Mouse (Mus musculus): ENCODE measurements around the gene Gm20661.
"Not testable (repeated sequence)": the region's sequence is repeated elsewhere in the genome, so short reads cannot be mapped to it uniquely, and the experiment has no call there.

The Gm20661 gene

GRCm38 (mm10) chr9:107996049-107996448, 13.2 kb downstream of the Gm20661 start, which contains the start of gene Gm20662:
Gene Gm20662, plus strand, starts transcription at chr9:107996349.
- DNase-seq (ENCODE audit: low spot score in 2 of 2): no peak

- DNase-seq (ENCODE audit: low spot score in 2 of 2): peak; percentile 99
Measured at GRCm38 (mm10) chr9:108001922-108002770, 19.3 kb downstream of the Gm20661 start, which contains the start of gene Ip6k1. Gene Ip6k1, plus strand, starts transcription at chr9:108002501.

DNA sequence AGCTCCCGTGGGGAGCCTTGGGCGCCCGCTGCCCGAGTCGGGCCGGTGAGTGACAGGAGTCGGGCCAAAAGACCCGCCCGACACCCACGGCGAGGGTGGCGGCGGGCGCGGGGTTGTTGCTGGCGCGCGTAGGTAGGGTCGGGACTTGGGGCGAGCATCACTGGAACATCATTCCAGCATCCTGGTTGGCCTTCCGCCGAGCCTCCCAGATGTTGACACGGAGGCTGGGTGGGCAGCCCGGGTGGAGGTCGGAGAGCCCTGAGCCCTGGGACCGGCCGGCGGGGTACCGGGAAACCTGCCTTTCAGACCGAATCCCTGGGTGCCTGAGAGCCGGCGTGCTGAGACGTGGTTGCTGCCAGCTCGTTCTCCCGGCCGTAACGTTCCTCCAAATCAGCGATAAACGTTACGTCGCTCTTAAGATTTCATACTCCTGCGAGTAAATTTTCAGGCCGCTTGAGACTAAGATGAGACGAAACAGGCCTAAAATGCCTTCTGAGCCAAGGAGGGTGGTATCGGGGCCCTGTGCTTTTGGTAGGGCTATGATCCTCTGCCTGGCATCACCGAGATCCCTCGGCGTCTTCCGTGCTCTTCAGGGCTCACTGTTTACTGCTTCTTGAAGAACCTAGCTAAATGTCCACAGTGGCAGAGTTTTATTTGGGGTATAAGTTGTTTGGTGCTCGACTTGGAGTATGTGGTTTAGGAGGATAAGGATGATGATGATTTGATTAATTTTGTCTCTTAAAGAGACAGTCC, 20.1 kb downstream of the Gm20661 start:
- peak in 1 of 2 experiments; percentile 41 for DNase-seq (ENCODE audit: low spot score in 2 of 2)

DNA sequence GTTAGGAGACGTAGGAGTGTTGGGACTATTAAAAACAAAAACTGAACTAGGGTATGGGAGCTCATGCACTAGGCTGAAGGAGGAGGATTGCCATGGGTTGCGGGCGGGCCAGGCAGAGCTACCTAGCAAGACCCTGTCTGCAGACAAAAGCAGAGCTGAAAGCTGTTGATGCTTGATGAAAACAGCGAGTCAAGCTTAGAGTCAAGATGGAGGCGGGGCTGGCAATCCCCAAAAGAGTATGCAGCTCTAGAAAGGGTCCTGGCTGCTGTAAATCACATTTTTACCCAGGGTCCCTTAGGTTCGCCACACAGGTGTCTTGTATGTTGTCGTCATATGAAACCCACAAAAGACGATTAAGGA, 20.7 kb downstream of the Gm20661 start:
- peak in 1 of 2 experiments; percentile 25 for DNase-seq (ENCODE audit: low spot score in 2 of 2)

- DNase-seq (ENCODE audit: low spot score in 2 of 2): no peak
Measured at GRCm38 (mm10) chr9:108008041-108008440, 25.2 kb downstream of the Gm20661 start.

GRCm38 (mm10) chr9:108010385-108010784, 27.5 kb downstream of the Gm20661 start:
- no peak for DNase-seq (ENCODE audit: low spot score in 2 of 2)

DNA sequence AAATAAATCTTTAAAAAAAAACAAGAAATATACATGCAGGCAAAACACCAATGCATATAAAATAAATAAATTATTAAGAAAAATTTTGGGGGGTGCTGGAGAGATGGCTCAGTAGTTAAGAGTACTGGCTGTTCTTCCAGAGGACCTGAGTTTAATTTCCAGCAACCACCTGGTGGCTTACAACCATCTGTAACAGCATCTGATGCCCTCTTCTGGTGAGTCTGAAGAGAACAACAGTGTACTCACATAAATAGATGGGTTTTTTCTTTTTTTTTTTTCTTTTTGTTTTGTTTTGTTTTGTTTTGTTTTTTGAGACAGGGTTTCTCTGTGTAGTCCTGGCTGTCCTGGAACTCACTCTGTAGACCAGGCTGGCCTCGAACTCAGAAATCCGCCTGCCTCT, 30.7 kb downstream of the Gm20661 start:
- not testable (repeated sequence) for DNase-seq (ENCODE audit: low spot score in 2 of 2)

DNA sequence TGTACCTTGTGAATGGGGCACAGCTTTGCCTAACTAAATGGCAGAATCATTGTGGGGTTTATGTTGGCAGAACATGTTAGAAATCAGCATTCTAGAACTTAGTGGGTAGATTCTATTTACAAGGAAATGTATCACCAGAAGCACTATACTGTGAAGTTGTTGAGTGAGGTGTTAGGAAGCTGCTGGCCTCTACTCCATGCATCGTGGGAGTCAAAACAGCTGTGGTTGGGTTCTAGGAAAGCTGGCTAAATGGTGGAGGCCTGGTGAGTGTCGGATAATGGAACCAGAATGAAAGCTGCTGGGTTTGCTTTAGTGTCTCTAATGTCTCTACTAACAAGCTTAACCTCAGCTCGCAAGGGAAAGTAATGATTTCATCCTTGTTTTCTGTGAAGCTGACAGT, 34.3 kb downstream of the Gm20661 start:
- DNase-seq (ENCODE audit: low spot score in 2 of 2): no peak

DNA sequence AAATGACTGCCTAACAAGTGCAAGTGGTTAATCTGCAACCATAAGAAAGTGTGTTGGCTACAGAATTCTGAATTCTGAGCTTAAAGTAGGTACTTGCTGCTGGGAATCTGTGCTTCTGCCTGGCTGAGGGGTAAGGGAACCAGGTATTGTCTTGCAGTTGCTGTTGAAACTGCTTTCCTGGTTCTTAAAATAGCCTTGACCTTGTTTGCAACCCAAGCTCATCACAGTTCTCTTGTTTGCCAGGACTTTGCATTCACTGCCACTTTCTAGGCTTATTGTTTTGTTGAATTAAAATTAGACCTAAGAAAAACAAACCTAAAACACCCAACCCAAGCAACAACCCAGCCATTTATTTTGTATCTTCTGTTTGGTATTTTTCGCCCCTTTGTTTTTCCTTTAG, 37.9 kb downstream of the Gm20661 start:
- no peak for DNase-seq (ENCODE audit: low spot score in 2 of 2)

- no peak for DNase-seq (ENCODE audit: low spot score in 2 of 2)
Measured at GRCm38 (mm10) chr9:108023216-108023615, 40.4 kb downstream of the Gm20661 start.

- no peak for DNase-seq (ENCODE audit: low spot score in 2 of 2)
Measured at GRCm38 (mm10) chr9:108026584-108026983, 43.7 kb downstream of the Gm20661 start.

DNA sequence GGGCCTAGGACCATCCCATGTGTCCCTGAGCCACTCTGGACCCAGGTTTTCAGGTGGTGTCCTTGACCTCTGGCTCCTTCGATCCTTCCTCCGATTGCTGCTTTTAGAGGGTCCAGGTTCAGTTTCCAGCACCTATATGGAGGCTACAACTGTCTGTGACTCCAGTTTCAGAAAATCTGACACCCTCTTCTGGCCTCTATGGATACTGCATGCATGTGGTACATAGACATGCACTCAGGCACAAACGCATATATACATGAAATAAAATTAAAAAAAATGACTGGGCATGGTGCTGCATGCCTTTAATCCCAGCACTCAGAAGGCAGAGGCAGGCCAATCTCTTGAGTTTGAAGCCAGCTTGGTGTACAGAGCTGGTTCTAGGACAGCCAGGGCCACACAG, 45.0 kb downstream of the Gm20661 start:
- no peak for DNase-seq (ENCODE audit: low spot score in 2 of 2)

DNA sequence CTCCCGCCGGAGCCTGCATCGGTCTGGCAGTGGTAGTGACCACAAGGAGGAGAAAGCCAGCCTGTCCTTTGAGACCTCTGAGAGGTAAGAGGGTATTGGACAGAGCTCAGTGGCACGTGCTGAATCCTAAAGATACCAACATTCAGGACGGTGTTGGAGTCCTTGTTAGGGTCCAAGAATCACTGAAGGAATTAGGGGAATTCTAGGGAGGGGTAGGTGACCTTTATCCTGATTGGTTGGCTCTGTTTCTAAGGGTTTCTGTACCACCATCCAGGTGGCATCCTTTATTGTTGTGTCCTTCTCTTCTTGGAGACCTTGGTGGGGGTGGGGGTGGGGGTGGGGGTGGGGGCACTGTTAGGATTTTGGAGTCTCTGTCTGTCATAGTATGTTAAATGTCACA, 49.3 kb downstream of the Gm20661 start:
- DNase-seq (ENCODE audit: low spot score in 2 of 2): no peak

GRCm38 (mm10) chr9:108035331-108036156, 52.7 kb downstream of the Gm20661 start:
- no peak for DNase-seq (ENCODE audit: low spot score in 2 of 2)

All from spleen, postnatal 14 days (tissue).